Mouse (Mus musculus): Measurements from ENCODE around the gene Trim28. TPM values are rescaled to one million over a fixed set of nuclear protein-coding genes. Genes with fewer than 3 reads are reported as not detected.

Trim28 gene
- polyA plus RNA-seq, 1 experiment from 2014 or later = 102 TPM

Other genes starting within 250 kb of the Trim28 start
- gene Zscan18, start 195.5 kb upstream of the Trim28 start, polyA plus RNA-seq (2015; fragmentation: Nextera tagmentation; extraction: Ambion mirVana) = 0.48 and 0.75 TPM in 2 replicates
- gene Zfp329, start 180.3 kb upstream of the Trim28 start, polyA plus RNA-seq (2015; fragmentation: Nextera tagmentation; extraction: Ambion mirVana) = 2.6 and 3.0 TPM in 2 replicates
- gene Zfp110, start 164.4 kb upstream of the Trim28 start, polyA plus RNA-seq (2015; fragmentation: Nextera tagmentation; extraction: Ambion mirVana) = 11.7 and 14.0 TPM in 2 replicates
- gene Zfp128, start 117.9 kb upstream of the Trim28 start, polyA plus RNA-seq (2015; fragmentation: Nextera tagmentation; extraction: Ambion mirVana) = 0.66 TPM in 2 replicates
- gene Zscan22, start 101.3 kb upstream of the Trim28 start, polyA plus RNA-seq (2015; fragmentation: Nextera tagmentation; extraction: Ambion mirVana) = 4.6 and 5.5 TPM in 2 replicates
- gene Rps5, start 76.8 kb upstream of the Trim28 start, polyA plus RNA-seq (2015; fragmentation: Nextera tagmentation; extraction: Ambion mirVana) = 724 and 893 TPM in 2 replicates
- 0.16 and 0.24 TPM in 2 replicates for gene Rnf225, start 71.7 kb upstream of the Trim28 start, polyA plus RNA-seq (2015; fragmentation: Nextera tagmentation; extraction: Ambion mirVana)
- 3.3 and 3.6 TPM in 2 replicates for gene Zfp324, start 33.3 kb upstream of the Trim28 start, polyA plus RNA-seq (2015; fragmentation: Nextera tagmentation; extraction: Ambion mirVana)
- 2.9 and 3.6 TPM in 2 replicates for gene Zfp446, start 21.3 kb upstream of the Trim28 start, polyA plus RNA-seq (2015; fragmentation: Nextera tagmentation; extraction: Ambion mirVana)
- 4.5 and 4.9 TPM in 2 replicates for gene Slc27a5, start 922 bp upstream of the Trim28 start, polyA plus RNA-seq (2015; fragmentation: Nextera tagmentation; extraction: Ambion mirVana)
- 14.4 and 17.3 TPM in 2 replicates for gene Zbtb45, start 10.9 kb downstream of the Trim28 start, polyA plus RNA-seq (2015; fragmentation: Nextera tagmentation; extraction: Ambion mirVana)
- gene Chmp2a, start 35.7 kb downstream of the Trim28 start, polyA plus RNA-seq (2015; fragmentation: Nextera tagmentation; extraction: Ambion mirVana) = 127 and 130 TPM in 2 replicates
- 70.0 and 80.8 TPM in 2 replicates for gene Ube2m, start 39.2 kb downstream of the Trim28 start, polyA plus RNA-seq (2015; fragmentation: Nextera tagmentation; extraction: Ambion mirVana)
- gene Mzf1, start 55.6 kb downstream of the Trim28 start, polyA plus RNA-seq (2015; fragmentation: Nextera tagmentation; extraction: Ambion mirVana) = 0.45 and 0.52 TPM in 2 replicates
- not detected in 2 replicates for gene Vmn1r85, start 96.1 kb downstream of the Trim28 start, polyA plus RNA-seq (2015; fragmentation: Nextera tagmentation; extraction: Ambion mirVana)
- not detected in 2 replicates for gene Vmn1r86, start 120.8 kb downstream of the Trim28 start, polyA plus RNA-seq (2015; fragmentation: Nextera tagmentation; extraction: Ambion mirVana)
- not detected in 2 replicates for gene Vmn1r87, start 141.0 kb downstream of the Trim28 start, polyA plus RNA-seq (2015; fragmentation: Nextera tagmentation; extraction: Ambion mirVana)
- 0.01 TPM in 1 of 2 replicates, not detected in the other for gene Vmn1r88, start 160.5 kb downstream of the Trim28 start, polyA plus RNA-seq (2015; fragmentation: Nextera tagmentation; extraction: Ambion mirVana)
- gene Vmn1r89, start 213.9 kb downstream of the Trim28 start, polyA plus RNA-seq (2015; fragmentation: Nextera tagmentation; extraction: Ambion mirVana) = not detected in 2 replicates

Data from liver, embryonic 13.5 days (tissue).